Mouse (Mus musculus): ENCODE measurements around the gene Nrg3.

- TF ChIP-seq CTCF (IDR thresholded peaks at IDR 0.05; ENCODE audit: extremely low read depth, insufficient read depth, insufficient read length, insufficient replicate concordance) = no peak
- no peak for TF ChIP-seq POLR2A (IDR thresholded peaks at IDR 0.05; ENCODE audit: low read depth, low read length)
Measured at GRCm38 (mm10) chr14:39471236-39471981, 1.5 kb downstream of the Nrg3 start.

Data from spleen, adult 2 months (tissue).